Mouse (Mus musculus): ENCODE measurements around the gene Cachd1.

DNA sequence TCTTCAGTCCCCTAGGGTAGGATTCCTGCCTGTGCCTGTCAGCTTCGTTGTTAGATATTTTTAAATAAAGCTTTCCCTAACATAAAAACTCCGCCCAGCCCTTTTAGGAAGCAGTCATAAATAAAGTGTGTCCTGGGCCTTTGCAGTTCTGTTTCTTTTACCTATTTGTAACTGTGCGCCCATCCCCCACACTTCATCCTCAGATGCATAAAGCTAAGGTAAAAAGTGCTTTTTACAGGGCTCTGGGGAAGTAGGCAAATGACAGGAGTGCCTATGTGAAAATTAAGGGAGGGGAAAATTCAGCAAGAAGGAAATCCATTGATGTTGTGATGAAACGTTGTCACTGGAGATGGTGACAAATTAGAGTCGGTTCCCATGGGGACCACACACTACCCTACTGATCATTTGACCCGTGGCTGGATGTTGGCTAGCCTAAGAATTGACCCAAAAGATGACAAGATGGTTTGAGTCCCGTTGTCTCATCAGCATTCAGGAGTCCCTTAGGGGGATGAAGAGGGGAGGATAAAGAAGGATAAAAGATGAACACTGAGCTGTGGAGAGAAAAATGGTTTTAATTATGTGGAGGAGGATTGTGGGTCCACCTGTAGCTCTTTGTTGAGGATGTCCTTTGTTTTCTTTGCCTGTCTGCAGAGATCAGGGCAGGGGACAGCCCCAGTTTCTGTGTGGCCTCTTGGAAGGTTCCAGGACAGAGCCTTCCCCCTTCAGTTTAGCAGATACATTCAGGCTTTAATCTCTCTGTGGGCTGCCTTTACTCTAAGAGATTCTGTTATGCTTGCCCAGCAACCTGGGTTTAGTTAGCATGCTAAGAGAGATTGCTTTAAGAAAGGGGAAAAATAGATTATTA, 113.9 kb downstream of the Cachd1 start:
- TF ChIP-seq CTCF (IDR thresholded peaks at IDR 0.05; ENCODE audit: low read depth) = no peak
- no peak for TF ChIP-seq EP300 (optimal IDR thresholded peaks at IDR 0.05)

Data from stomach, postnatal 0 days (tissue).